Mouse (Mus musculus) liver (tissue): ENCODE measurements around the gene Gpd1l.

Experiments used
- DNase-seq: peaks from one replicate; pipeline ENCODE4 v3.0.0-alpha.2; 2020; ENCODE audit warnings: mixed read lengths

Gpd1l gene

DNA sequence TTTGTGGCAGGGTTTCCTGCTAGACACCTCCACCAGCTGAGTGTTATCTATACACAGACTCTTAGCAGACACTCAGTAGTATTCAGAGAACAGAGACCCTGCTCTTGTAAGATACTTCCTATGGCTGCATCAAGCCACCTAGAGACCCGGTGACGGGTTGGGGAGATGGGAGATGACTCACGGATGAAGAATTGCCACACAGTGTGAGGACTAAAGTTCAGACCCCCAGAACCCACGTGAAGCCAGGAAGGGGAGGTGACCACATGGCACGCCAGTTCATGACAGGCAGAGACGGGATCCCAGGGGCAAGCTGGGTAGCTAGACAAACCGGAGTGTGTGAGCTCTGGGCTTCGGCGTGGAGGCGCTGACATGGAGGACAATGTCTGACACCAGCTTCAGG, 8.7 kb downstream of the Gpd1l start:
- DNase-seq = no peak

DNA sequence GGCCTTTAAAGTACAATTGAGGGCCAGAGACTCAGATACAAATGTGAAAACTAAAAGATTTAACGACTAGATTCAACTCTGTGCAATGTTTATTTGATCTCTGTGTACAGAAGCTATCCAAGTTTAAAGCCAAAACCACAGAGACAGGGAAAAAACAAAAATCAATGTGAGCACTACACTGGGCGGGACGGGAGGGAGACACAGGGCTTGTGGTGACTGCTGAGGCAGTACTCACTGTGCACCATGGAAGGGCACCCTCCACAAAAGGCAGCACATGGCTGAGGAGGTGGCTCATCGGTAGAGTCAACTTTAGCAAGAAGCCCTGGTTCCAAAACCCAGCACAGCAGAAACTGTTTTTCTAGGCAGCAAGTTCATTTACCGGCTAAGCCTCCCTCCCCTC, 9.3 kb downstream of the Gpd1l start:
- no peak for DNase-seq

DNA sequence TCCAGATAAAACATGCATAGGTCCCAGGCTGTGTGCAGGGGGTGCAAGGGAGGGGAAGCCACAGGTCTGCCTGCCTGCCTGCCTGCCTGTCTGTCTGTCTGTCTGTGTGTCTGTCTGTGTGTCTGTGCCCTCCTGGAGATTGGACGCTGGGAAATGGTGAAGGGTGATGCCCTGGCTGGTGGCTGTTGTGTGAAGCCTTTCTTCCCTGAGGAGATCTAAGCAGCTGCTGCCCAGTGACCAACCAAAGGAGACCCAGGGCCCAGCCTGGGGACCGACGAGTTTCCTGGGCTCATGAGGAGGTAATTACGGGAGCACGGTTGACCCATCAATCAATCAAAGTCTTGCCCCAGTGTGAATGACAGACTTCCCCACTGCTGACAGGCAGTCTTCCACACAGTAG, 11.6 kb downstream of the Gpd1l start:
- no peak for DNase-seq

DNA sequence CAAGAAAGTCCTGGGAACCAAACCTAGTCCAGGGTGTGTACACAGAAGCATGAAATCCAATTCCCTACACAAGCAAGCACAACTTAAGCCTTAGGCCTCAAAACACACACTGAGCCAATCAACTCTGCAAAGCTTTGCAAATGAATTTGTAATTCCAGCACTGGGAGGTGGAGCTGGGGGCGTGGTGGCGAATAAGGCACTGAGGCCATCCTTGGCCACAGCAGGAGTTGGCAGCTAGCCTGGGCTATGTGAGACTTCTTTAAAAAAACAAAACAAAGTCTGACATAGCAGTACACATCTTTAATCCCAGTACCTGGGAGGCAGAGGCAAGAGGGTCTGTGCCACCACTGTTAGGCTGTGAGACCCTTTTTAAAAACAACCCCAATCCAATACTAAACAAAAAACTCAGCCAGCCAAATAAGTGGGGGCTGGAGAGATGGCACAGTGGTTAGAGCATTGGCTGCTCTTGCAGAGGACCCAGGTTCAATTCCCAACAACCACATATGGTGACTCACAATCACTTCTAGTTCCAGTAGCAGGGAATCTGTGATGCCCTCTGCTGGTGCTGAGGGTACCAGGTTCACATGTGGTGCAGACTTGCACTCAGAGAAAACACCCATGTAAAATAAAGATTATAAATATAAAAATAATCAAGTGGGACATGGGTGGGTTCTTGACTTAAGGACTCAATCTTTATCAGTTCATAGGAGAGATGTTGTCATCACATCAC, 12.3 kb downstream of the Gpd1l start:
- DNase-seq = no peak

DNA sequence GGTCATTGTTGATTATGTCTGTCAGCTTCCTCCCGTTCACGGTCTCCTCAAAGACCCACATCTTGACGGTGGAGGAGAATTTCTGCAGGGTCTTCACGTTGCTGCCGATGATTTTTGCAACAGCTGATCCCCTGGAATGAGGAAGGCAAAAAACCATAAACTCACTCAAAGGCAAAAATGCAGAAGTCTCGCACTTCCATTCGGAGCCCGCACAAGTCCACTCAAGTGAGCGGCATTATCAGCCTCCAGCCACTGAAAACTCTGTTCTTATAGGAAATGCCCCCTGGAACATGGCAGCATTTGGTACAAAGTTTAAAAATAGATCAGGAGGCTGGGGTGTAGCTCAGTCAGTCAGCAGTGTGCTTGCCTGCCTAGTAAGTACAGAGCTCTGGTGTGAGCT, 13.2 kb downstream of the Gpd1l start:
- DNase-seq = no peak

DNA sequence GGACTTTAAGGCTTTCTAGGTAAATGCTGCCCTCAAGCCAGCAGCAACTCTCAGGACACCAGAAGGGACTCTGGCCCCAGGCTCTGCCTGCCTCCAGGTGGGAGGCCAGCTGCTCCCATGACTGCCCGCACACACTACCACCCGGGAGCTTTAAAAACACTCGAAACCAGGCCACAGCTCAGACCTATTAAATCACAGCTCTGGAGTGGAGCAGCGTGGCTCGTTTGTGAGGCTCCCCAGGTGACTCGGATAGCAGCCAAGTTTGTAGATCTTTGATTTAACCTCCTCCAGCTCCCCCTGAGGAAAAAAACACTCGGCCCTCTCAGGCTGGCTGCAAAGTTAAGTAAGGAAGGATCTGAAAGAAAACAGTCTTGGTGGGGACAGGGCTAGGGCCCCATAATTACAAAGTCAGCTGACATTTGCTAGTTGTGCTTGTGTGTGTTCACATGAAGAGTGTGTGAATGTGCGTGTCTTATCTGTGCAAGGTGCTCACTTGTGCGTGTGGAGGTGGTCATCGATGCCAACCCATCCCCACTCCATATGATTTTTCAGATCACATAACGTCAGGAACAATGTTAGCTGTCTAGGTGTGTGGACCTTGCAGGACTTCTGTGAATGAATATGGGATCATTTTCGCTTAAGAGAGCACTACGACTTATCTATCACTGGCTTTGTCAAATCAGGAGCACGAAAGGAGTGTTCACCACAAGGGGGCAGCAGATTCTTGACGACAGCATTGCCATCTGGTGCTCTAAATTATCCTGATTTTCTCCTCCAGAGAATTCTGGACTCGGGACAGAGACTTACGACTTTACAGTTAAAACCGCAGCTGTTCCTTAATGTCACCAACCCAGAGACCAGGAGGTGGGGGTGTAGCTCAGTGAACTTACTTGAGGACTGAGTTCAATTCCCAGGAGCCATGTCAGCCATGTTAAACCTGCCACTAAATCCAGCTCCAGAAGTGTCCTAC, 20.8 kb downstream of the Gpd1l start:
- peak; percentile 70 for DNase-seq

DNA sequence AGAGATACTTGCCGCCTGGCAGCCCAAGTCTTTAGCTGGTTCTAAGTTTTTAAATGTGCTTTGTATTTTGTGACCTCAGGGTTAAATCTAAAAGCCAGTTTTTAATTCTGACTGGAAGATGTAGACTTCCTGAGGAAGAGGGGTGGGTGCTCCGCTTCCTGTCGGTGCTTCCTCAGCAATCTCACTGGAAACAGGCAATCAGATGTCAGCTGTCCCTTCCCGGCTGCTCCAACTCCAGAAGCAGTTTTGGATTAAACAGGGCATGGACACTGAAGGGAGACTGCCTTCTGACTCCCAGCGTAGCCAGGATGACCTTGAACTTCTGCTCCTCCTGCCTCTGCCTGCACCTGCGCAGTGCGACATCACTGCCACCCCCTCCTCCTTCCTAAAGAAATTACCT, 26.3 kb downstream of the Gpd1l start:
- DNase-seq = no peak

DNA sequence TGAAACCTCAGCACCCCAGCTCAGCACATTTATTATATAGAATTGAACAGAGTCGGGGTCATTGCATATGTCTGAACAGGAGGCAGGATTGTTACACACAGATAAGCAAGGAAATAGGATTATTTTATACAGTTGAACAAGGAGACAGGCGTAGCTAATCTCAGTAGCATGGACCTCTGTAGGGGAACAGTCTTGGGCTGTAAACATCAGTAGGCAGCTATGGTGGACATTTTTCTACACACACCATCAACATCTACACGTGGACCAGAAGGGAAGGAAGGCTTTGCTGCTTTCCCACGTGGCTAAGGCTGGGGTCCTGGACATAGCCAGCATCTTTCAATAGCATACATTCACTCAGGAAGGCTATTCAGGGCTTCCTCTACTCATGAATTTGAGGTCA, 37.9 kb downstream of the Gpd1l start:
- DNase-seq = no peak

DNA sequence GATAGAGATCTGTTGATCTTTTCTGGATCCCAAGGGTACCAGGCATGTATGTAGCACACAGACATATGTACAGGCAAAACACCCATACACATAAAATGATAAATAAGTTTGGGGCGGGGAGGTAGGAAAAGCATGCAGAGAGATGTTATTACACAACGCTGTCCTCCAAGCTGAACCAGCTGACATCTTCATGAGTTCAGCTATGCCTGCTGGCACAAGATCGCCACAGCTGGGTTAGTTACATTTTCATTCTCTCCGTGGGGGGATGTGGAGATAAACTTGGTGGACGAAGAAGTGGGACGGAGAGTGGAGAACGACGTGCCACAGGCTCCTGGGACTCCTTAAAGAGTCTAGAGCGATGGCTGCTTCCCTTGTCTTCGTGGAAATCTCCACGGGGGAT, 40.8 kb downstream of the Gpd1l start:
- no peak for DNase-seq

DNA sequence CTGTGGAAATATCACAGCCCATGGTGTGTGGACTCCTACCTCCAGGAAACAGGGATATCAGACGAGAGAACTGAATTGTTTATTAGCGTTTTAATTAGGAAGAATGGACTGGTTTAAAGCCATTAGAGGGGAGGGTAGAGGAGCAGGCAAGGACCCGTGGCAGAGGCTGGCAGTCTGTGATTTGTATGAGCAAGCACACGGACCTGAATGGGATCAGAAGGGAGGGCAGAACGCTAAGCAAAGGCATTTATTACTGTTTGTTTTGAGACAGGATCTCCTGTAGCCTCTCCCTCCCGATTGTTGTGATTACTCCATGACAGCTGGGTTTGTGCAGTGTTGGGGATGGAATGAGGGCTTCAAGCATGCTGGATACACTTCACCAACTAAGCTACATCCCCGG, 43.4 kb downstream of the Gpd1l start:
- no peak for DNase-seq

DNA sequence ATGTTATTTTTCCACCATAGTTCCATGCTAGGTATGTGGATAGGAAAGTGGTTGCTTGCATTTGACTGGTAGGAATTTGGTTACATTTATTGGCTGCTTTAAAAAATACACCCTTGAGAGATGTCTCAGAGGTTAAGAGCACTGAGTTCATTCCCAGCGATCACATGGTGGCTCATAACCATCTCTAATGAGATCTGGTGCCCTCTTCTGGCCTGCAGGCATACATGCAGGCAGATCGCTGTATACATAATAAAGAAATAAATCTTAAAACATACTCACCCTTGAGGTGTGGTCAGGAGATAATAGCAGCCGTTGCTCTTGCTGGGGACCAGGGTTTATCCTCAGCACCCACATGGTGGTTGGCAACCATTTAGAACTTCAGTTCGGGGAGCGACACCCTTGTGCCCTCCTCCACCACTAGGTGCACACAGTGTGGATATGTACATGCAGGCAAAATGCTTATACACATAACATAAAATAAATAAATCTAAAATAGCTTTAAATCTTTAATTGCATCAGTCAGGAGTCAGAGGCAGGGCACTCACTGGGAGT, 44.9 kb downstream of the Gpd1l start:
- DNase-seq = no peak

DNA sequence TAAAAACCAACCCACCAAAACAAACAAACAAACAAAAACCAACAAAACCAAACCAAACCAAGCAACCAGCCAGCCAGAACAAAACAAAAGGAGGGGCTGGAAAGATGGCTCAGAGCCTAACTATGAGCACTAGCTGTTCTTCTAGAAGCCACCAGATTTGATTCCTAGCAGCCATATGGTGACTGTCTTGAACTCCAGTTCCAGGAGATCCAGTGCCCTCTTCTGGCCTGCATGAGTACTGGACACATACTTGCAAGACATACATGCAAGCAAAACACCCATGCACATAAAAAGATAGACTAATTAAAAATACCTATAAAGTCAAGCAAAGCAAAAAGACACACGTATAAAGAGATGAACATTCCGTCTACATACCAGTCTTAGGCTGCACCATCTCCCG, 46.1 kb downstream of the Gpd1l start:
- peak; percentile 18 for DNase-seq

DNA sequence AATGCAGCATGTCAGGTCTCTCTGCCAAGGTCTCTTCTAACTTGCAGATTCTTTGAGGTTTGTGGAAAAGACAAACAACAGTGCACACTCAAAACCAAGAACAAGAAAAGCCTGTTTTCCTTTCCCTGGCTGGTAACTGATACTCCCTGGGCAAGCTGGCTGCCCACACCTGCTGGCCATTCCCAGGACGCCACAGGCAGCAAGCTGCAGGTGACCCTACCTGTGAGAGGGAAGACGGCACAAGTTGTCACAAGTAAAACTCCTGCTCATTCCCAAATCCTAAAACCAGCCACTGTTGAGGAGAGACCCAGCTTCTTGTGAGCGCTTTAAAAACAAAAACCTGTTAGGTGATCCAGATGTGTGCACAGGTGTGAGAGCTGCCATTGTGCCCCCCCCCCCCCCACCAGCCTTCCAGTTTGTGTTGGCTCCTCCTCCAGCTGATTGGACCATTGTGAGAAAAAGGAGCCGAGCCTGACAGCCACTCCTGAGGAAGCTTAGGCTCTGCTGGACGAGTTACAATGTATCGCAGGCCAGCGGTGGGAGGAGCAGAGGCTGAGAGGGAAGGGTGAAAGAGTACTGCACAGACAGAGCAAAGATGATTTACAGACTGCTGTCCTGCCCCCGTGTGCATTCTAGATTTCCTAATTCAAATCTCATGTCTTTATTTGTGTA, 47.7 kb downstream of the Gpd1l start:
- no peak for DNase-seq

DNA sequence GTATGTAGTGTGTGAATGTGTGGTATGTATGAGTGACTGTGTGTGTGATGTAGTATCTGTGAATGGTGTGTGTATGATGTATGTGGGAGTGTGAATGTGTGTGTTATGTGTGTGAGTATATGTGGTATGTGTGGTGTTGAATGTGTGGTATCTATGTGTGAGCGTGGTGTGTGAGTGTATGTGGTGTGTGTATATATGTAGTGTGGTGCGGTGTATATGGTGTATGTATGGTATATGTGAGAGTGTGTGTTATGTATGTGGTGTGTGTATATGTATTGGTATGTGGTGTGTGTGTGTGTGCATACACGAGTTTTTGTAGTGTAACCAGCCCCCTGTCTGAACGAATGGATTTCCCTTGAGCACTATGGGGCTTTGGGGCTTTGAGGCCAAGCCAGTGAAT, 48.2 kb downstream of the Gpd1l start:
- DNase-seq = no peak

DNA sequence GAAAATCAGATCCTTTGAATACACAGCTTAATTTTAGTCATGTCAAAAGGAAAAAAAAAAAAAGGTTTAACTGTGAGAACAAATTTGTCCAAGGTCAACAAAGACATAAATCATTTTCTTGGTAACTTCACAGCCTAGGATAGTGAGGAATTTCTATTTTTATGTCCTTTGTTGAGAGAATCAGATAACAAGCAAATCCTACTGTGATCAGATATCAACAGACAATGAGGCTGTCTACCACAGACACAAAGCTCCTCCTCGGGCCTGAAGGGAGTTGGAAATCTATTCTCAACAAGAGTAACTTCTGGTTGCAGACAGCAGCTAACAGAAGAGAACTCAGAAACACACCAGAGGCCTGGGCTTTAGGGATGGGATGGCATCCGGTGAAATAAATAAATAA, 51.8 kb downstream of the Gpd1l start:
- DNase-seq = no peak

DNA sequence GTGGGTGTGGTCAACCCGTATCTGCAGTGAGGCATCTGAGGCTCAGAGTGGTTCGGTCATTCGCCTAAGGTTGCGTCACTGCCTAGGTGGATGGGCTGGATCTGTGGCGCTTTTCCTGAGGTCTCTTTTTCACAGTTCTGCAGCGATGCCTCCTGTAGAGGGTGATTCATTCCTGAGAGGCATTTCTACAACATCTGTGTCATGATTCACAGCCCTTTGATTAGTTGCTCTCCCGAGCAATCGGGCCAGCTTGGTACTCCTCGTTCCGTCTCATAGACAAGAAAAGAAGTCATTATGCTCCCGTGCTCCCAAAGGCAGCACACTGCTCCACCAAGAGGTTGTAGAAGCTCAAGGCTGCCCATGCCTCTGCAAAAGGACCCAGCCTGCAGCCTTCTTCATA, 78.5 kb downstream of the Gpd1l start:
- DNase-seq = no peak

DNA sequence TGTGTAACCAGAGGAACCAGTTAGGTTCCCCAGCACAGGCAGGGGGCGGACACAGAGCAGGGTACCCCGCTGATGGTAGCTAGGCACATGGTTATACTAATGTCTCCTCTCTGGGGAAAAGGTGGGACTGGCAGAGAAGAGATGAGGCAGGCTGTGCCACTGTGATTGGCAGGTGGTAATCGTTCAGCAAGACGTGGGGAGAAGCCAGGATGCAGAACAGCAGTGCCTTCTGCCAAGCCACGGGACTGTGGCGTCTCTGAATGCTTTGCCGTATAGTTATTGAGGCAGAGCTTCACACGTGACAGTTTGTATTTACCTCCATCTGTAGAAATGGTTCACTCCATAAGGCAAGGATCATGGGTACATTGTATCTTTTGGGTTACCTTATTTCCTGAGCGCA, 79.1 kb downstream of the Gpd1l start:
- DNase-seq = no peak

DNA sequence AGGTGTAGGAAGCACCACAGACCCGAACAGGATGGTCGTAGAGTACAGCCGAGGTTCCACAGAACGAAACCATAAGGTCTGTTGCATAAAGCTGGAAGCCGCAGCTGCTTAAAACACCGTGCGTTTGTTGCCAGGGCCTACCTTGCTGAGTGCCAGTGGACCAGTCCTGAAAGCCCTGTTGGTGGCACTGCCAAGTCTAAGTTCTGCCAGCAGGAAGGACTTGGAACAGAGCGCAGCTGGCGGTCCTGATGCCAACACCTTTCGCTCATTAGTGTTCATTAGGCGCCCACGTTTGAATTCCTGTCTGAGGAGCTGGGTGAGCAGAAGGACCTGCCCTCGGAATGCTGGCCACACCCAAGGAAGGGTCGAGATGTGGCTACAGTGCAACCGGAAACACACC, 80.5 kb downstream of the Gpd1l start:
- no peak for DNase-seq

DNA sequence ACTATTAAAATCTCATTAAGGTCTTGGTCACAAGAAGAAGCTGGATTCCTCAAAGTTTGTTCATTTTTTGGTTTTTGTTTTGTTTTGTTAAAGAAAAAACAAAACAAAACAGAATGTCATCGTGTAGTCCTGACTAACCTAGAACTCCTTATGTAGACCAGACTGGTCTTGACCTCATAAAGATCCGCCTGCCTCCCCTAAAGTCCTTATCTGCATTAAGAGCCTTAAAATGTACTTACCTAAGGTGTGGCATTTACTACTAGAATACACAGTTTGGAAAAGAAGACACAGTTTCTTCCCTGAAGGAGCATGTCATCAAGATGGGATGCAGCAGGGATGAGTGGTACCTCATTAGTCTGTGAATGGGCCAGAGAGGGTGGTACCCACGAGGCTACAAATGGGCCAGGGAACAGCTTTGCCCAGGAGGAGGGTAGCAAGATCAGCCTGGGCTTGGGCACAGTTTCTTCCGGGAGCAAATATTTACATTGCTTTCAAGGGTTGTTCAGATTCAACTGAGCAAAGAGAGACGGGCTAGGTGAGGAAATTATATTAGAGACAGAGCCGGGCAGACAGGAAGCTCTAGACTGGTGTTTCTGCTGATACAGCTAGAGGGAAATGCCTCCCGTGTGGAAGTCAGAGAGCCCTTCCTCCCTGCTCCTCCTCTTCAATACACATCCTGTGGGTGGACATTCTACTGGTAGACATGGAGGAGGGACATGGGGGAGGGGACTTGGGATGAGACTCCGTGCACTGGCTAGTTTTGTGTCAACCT, 82.2 kb downstream of the Gpd1l start:
- DNase-seq = no peak
